Mouse (Mus musculus): Measurements from ENCODE around the gene Barx2.

DNA sequence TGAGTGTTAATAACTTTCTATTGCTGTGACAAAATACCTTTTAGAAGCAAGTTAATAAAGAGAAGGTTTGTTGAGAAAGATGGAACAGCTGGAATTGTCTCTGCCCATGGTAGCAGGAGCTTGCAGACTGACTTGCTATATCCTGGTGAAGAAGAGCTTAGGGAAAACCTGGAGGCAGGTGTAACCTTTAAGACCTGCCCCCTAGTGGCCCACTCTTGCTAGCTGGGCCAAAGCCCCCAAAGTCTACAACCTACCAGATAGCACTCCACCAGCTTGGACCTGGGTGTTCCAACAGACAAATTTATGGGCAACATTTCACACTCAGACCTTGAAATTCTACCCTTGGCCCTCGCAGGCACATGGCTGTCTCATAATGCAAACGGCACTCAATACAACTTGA, 104.5 kb downstream of the Barx2 start:
- TF ChIP-seq CTCF (IDR thresholded peaks at IDR 0.05; ENCODE audit: control insufficient read depth, insufficient read depth, insufficient replicate concordance, low read depth, low read length) (no peak), POLR2A (IDR thresholded peaks at IDR 0.05; ENCODE audit: control insufficient read depth, low read depth, low read length) (no peak)
